Mouse (Mus musculus): ENCODE measurements around the gene Klrb1c. TPM values are rescaled to one million over a fixed set of nuclear protein-coding genes. Genes with fewer than 3 reads are reported as not detected.
"Not testable (repeated sequence)": the region's sequence is repeated elsewhere in the genome, so short reads cannot be mapped to it uniquely, and the experiment has no call there.

Klrb1c gene
- polyA plus RNA-seq, 1 experiment, result 1.8 TPM

- H3K4me3 ChIP-seq (replicated peaks; ENCODE audit: extremely low read depth, low read depth, low read length), result peak overlapping the region; percentile 100
- H3K4me1 ChIP-seq (ENCODE audit: control insufficient read depth, insufficient read depth, low read length), result not testable (repeated sequence)
- under 1% methylated on average over 44 of the region's 44 CpGs for WGBS
- DNase-seq, result peak; percentile 91
- peak; percentile 67; the same call in 1 of the 2 replicates for TF ChIP-seq POLR2A (IDR thresholded peaks at IDR 0.05; ENCODE audit: borderline replicate concordance, extremely low read depth, low read depth, low read length)
- TF ChIP-seq CTCF (IDR thresholded peaks at IDR 0.05; ENCODE audit: insufficient read depth, low read length), result peak; percentile 53
These were observed 28.4 kb downstream of the Klrb1c start for GRCm38 (mm10) chr6:128760416-128761143.

- H3K4me1 ChIP-seq (ENCODE audit: control insufficient read depth, insufficient read depth, low read length), result not testable (repeated sequence)
- peak; percentile 95 for DNase-seq
- under 1% methylated on average over 22 of the region's 22 CpGs for WGBS
- H3K4me3 ChIP-seq (replicated peaks; ENCODE audit: extremely low read depth, low read depth, low read length), result peak overlapping the region; percentile 72
These were observed 29.0 kb downstream of the Klrb1c start for GRCm38 (mm10) chr6:128760016-128760415.

GRCm38 (mm10) chr6:128759221-128759950, 29.6 kb downstream of the Klrb1c start:
- no peak for TF ChIP-seq CTCF (IDR thresholded peaks at IDR 0.05; ENCODE audit: insufficient read depth, low read length)
- no peak for TF ChIP-seq POLR2A (IDR thresholded peaks at IDR 0.05; ENCODE audit: borderline replicate concordance, extremely low read depth, low read depth, low read length)
- 0 out of 2 replicates have a peak, but pooled peaks cover 3% of the 10 kb centered on the region for H3K4me1 ChIP-seq (ENCODE audit: control insufficient read depth, insufficient read depth, low read length)
- no peak for DNase-seq
- 89% methylated on average over 5 of the region's 5 CpGs for WGBS
- no peak overlapping the region for H3K4me3 ChIP-seq (replicated peaks; ENCODE audit: extremely low read depth, low read depth, low read length)

- H3K4me3 ChIP-seq (replicated peaks; ENCODE audit: extremely low read depth, low read depth, low read length); H3K4me1 ChIP-seq (ENCODE audit: control insufficient read depth, insufficient read depth, low read length); DNase-seq: not testable (repeated sequence)
- 54% methylated on average over 4 of the region's 4 CpGs for WGBS
These were observed 33.6 kb downstream of the Klrb1c start for GRCm38 (mm10) chr6:128755402-128755763.

GRCm38 (mm10) chr6:128754748-128755401, 34.1 kb downstream of the Klrb1c start:
- WGBS, result 66% methylated on average over 12 of the region's 12 CpGs
- not testable (repeated sequence) for DNase-seq; H3K4me3 ChIP-seq (replicated peaks; ENCODE audit: extremely low read depth, low read depth, low read length)

GRCm38 (mm10) chr6:128754265-128754664, 34.8 kb downstream of the Klrb1c start:
- 27% methylated on average over 10 of the region's 10 CpGs for WGBS
- peak overlapping the region; percentile 16 for H3K4me3 ChIP-seq (replicated peaks; ENCODE audit: extremely low read depth, low read depth, low read length)
- not testable (repeated sequence) for DNase-seq; H3K4me1 ChIP-seq (ENCODE audit: control insufficient read depth, insufficient read depth, low read length)

More at GRCm38 (mm10) chr6:128754748-128755401, 34.1 kb downstream of the Klrb1c start:
- H3K4me1 ChIP-seq (ENCODE audit: control insufficient read depth, insufficient read depth, low read length), result not testable (repeated sequence)

- DNase-seq, result peak; percentile 59
- not testable (repeated sequence) for H3K4me1 ChIP-seq (ENCODE audit: control insufficient read depth, insufficient read depth, low read length); H3K4me3 ChIP-seq (replicated peaks; ENCODE audit: extremely low read depth, low read depth, low read length)
- peak; percentile 62 for TF ChIP-seq CTCF (IDR thresholded peaks at IDR 0.05; ENCODE audit: insufficient read depth, low read length)
- WGBS, result 35% methylated on average over 8 of the region's 8 CpGs
These were observed 35.3 kb downstream of the Klrb1c start for GRCm38 (mm10) chr6:128753610-128754224.

GRCm38 (mm10) chr6:128747006-128747405, 42.0 kb downstream of the Klrb1c start:
- not testable (repeated sequence) for H3K4me1 ChIP-seq (ENCODE audit: control insufficient read depth, insufficient read depth, low read length); H3K4me3 ChIP-seq (replicated peaks; ENCODE audit: extremely low read depth, low read depth, low read length); DNase-seq
- WGBS, result 74% methylated on average over 6 of the region's 6 CpGs

- 85% methylated on average over 7 of the region's 7 CpGs for WGBS
- TF ChIP-seq POLR2A (IDR thresholded peaks at IDR 0.05; ENCODE audit: borderline replicate concordance, extremely low read depth, low read depth, low read length), result no peak
- TF ChIP-seq CTCF (IDR thresholded peaks at IDR 0.05; ENCODE audit: insufficient read depth, low read length), result no peak
- DNase-seq, result no peak
- H3K4me3 ChIP-seq (replicated peaks; ENCODE audit: extremely low read depth, low read depth, low read length), result no peak overlapping the region
- no peaks in the 10 kb centered on the region; the same call in 1 of the 2 replicates for H3K4me1 ChIP-seq (ENCODE audit: control insufficient read depth, insufficient read depth, low read length)
These were observed 51.6 kb downstream of the Klrb1c start for GRCm38 (mm10) chr6:128737445-128737844.

- H3K4me3 ChIP-seq (replicated peaks; ENCODE audit: extremely low read depth, low read depth, low read length), result no peak overlapping the region
- no peaks in the 10 kb centered on the region; the same call in 1 of the 2 replicates for H3K4me1 ChIP-seq (ENCODE audit: control insufficient read depth, insufficient read depth, low read length)
- peak; percentile 23 for DNase-seq
- no peak for TF ChIP-seq POLR2A (IDR thresholded peaks at IDR 0.05; ENCODE audit: borderline replicate concordance, extremely low read depth, low read depth, low read length)
- peak; percentile 66 for TF ChIP-seq CTCF (IDR thresholded peaks at IDR 0.05; ENCODE audit: insufficient read depth, low read length)
These were observed 52.9 kb downstream of the Klrb1c start for GRCm38 (mm10) chr6:128736100-128736499.

Measured in lung, adult 2 months (tissue).